Mouse (Mus musculus): Measurements from ENCODE around the gene Slc12a3. TPM values are rescaled to one million over a fixed set of nuclear protein-coding genes. Genes with fewer than 3 reads are reported as not detected.

The Slc12a3 gene
- polyA plus RNA-seq, 1 experiment from 2014 or later, result 0.21 TPM

DNA sequence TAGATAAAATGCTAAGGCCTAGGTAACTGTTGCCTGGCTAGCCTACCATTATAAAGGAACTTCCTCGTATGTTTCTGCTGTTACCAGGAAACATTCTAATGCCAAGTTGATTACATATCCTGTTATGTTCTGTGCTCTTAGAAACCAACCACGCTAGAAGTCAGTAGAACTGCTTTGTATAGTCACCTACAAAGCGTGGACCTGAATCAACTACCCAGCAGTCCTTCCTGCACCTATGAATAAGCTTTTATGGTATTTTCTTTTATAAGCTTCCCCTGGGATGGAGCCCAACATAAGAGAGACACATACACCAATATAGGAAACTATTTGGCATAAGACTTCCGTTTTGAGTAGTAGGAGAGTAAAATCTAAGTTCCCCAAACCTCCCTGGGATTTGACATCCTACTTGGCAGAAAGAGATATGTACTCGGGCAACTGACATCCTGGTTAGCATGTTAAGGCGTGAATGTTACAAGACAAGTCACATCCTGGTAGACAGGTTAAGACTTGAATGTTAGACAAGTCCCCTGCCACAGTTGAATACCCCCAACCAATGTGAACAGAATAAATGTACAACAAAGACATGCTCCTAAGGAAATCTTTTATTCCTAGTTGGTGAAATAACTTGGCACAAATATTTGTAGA is 44.1 kb downstream of the Slc12a3 start:
- Histone ChIP-seq H3K4me3 (ENCODE audit: low read length) (no peak overlapping the region), H3K27me3 (replicated peaks; ENCODE audit: control insufficient read depth, insufficient read depth, low read length) (no peaks in the 10 kb centered on the region), H3K27ac (ENCODE audit: low read depth, low read length) (no peak overlapping the region), H3K4me2 (ENCODE audit: low read length) (no peak overlapping the region), H3K4me1 (ENCODE audit: control insufficient read depth, insufficient read depth, low read depth, low read length) (no peaks in the 10 kb centered on the region), H3K9me3 (ENCODE audit: control insufficient read depth, low read length) (no peaks in the 10 kb centered on the region), H3K36me3 (ENCODE audit: control insufficient read depth, insufficient read depth, low read length) (no peaks in the 10 kb centered on the region), H3K9ac (ENCODE audit: low read depth, low read length) (no peak overlapping the region)
- WGBS, result 85% methylated on average over 6 of the region's 6 CpGs
- no peak for ATAC-seq

DNA sequence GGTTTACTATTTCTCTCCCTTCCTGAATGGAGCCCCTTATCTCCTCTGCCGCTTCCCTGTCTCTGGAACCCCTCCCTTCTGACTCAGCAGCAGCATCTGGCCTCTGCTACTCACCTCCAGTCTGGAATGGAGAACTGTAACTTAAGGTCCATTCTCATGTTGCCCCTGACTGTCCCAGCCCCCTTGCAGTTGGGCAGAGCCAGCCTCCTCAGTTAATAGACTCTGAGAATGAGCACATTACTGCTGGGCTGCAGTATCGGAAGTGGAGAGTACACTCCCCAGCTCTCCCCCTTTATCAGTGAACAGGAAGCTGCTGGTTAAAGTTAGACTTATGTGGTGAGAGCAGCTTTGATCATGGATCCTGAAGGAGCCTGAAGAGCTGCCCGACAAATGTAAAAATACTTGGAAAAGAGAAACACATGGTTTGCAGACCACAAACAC is 46.6 kb downstream of the Slc12a3 start:
- H3K4me3 ChIP-seq (ENCODE audit: low read length), result no peak overlapping the region
- no peak for ATAC-seq
- H3K27ac ChIP-seq (ENCODE audit: low read depth, low read length), result no peak overlapping the region
- no peak overlapping the region for H3K4me2 ChIP-seq (ENCODE audit: low read length)
- no peaks in the 10 kb centered on the region for H3K36me3 ChIP-seq (ENCODE audit: control insufficient read depth, insufficient read depth, low read length)
- no peaks in the 10 kb centered on the region for H3K27me3 ChIP-seq (replicated peaks; ENCODE audit: control insufficient read depth, insufficient read depth, low read length)
- no peaks in the 10 kb centered on the region for H3K9me3 ChIP-seq (ENCODE audit: control insufficient read depth, low read length)
- no peaks in the 10 kb centered on the region for H3K4me1 ChIP-seq (ENCODE audit: control insufficient read depth, insufficient read depth, low read depth, low read length)
- H3K9ac ChIP-seq (ENCODE audit: low read depth, low read length), result no peak overlapping the region
- 74% methylated on average over 3 of the region's 3 CpGs for WGBS

DNA sequence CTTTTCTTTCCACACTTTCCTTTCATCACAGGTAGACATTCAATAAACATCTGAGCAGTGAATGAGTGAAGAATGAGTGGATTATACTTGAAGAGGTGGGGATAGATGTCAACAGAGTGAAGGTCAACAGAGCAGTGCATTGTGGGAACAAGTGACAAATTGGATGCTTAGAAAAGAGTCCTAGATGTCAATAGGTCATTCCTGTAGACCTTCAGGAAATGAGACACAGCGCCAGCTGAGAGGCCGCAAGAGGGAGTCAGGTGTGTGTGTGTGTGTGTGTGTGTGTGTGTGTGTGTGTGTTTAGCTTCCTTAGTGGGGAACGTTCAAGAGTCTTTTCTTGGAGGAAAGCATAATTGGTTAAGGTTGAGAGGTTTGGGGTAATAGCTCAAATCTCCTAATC is 47.2 kb downstream of the Slc12a3 start:
- Histone ChIP-seq H3K4me2 (ENCODE audit: low read length) (no peak overlapping the region), H3K27ac (ENCODE audit: low read depth, low read length) (no peak overlapping the region), H3K36me3 (ENCODE audit: control insufficient read depth, insufficient read depth, low read length) (no peaks in the 10 kb centered on the region), H3K4me1 (ENCODE audit: control insufficient read depth, insufficient read depth, low read depth, low read length) (no peaks in the 10 kb centered on the region), H3K9me3 (ENCODE audit: control insufficient read depth, low read length) (no peaks in the 10 kb centered on the region), H3K4me3 (ENCODE audit: low read length) (no peak overlapping the region), H3K27me3 (replicated peaks; ENCODE audit: control insufficient read depth, insufficient read depth, low read length) (no peaks in the 10 kb centered on the region), H3K9ac (ENCODE audit: low read depth, low read length) (no peak overlapping the region)
- WGBS, result 83% methylated on average over 3 of the region's 3 CpGs
- no peak for ATAC-seq

DNA sequence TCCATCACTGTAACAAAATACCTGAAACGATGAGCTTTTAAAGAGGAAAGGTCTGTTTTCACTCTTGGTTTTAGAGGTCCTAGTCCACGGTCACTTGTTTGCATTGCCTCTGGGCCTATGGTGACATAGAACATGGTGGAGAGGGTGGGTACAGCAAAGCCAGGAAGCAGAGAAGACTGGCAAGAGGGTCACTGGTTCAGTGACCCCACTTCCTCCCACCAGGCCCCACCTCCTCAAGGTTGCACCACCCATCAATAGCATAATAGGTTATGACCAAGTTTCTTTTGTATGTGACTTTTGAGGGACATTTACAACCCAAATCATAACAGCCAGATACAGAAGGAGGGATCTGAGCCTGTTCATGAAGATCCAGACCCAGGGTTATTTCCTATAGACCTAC is 47.6 kb downstream of the Slc12a3 start:
- Histone ChIP-seq H3K4me2 (ENCODE audit: low read length) (no peak overlapping the region), H3K4me3 (ENCODE audit: low read length) (no peak overlapping the region), H3K27ac (ENCODE audit: low read depth, low read length) (no peak overlapping the region), H3K9me3 (ENCODE audit: control insufficient read depth, low read length) (no peaks in the 10 kb centered on the region), H3K36me3 (ENCODE audit: control insufficient read depth, insufficient read depth, low read length) (no peaks in the 10 kb centered on the region), H3K9ac (ENCODE audit: low read depth, low read length) (no peak overlapping the region), H3K27me3 (replicated peaks; ENCODE audit: control insufficient read depth, insufficient read depth, low read length) (no peaks in the 10 kb centered on the region), H3K4me1 (ENCODE audit: control insufficient read depth, insufficient read depth, low read depth, low read length) (no peaks in the 10 kb centered on the region)
- WGBS, result 92% methylated on average over 2 of the region's 2 CpGs
- ATAC-seq, result no peak

DNA sequence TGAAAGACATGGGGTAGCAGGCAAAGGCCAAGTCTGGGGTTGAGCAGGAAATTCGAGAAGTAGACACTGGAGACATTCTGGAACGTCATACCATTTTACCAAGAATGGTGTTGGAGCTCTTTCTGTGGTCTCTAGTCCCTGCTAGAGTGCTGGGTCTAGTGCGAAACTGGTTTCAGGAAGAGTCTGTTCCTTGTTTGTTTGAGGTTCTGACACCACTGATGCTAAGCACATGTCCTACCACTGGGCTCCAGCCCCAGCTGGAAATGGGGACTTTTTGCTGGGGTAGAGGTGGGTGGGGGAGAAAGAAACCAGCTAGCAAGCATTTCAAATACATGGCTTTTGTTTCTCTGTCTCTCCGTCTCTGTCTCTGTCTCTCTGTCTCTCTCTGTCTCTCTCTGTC is 48.0 kb downstream of the Slc12a3 start:
- no peaks in the 10 kb centered on the region for H3K36me3 ChIP-seq (ENCODE audit: control insufficient read depth, insufficient read depth, low read length)
- WGBS, result 84% methylated on average over 4 of the region's 4 CpGs
- H3K9me3 ChIP-seq (ENCODE audit: control insufficient read depth, low read length), result no peaks in the 10 kb centered on the region
- H3K4me2 ChIP-seq (ENCODE audit: low read length), result no peak overlapping the region
- H3K4me3 ChIP-seq (ENCODE audit: low read length), result no peak overlapping the region
- no peak for ATAC-seq
- no peak overlapping the region for H3K9ac ChIP-seq (ENCODE audit: low read depth, low read length)
- no peaks in the 10 kb centered on the region for H3K27me3 ChIP-seq (replicated peaks; ENCODE audit: control insufficient read depth, insufficient read depth, low read length)
- H3K27ac ChIP-seq (ENCODE audit: low read depth, low read length), result no peak overlapping the region
- no peaks in the 10 kb centered on the region for H3K4me1 ChIP-seq (ENCODE audit: control insufficient read depth, insufficient read depth, low read depth, low read length)

DNA sequence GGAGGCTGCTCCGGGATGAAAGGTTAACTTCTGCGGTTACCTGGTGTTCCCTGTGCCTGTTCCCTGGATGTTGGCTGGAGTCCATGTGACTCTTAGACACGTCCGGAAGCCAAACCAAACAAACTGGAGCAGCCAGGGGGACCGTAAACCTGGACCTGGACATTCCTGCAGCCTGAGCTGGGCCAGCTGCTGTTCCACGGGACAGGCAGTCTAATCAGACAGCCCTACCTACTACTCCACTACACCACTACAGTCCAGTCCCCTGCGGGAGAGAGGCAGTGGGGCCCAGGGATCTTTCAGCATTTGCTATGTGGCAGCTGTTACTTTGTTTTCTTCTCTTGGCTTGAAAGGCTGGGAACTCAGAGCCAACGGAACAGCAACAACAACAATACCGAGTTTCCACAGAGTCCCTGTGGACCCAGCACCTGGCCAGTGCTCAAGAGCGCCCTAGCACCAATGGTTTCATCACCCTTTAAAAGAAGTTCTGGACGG is 48.8 kb downstream of the Slc12a3 start:
- Histone ChIP-seq H3K9ac (ENCODE audit: low read depth, low read length) (no peak overlapping the region), H3K27ac (ENCODE audit: low read depth, low read length) (no peak overlapping the region), H3K27me3 (replicated peaks; ENCODE audit: control insufficient read depth, insufficient read depth, low read length) (no peaks in the 10 kb centered on the region), H3K4me2 (ENCODE audit: low read length) (no peak overlapping the region), H3K9me3 (ENCODE audit: control insufficient read depth, low read length) (no peaks in the 10 kb centered on the region), H3K4me1 (ENCODE audit: control insufficient read depth, insufficient read depth, low read depth, low read length) (no peaks in the 10 kb centered on the region), H3K36me3 (ENCODE audit: control insufficient read depth, insufficient read depth, low read length) (no peaks in the 10 kb centered on the region), H3K4me3 (ENCODE audit: low read length) (no peak overlapping the region)
- WGBS, result 62% methylated on average over 11 of the region's 11 CpGs
- ATAC-seq, result 0 out of 2 replicates have a peak, but pooled peaks have one; percentile 20

DNA sequence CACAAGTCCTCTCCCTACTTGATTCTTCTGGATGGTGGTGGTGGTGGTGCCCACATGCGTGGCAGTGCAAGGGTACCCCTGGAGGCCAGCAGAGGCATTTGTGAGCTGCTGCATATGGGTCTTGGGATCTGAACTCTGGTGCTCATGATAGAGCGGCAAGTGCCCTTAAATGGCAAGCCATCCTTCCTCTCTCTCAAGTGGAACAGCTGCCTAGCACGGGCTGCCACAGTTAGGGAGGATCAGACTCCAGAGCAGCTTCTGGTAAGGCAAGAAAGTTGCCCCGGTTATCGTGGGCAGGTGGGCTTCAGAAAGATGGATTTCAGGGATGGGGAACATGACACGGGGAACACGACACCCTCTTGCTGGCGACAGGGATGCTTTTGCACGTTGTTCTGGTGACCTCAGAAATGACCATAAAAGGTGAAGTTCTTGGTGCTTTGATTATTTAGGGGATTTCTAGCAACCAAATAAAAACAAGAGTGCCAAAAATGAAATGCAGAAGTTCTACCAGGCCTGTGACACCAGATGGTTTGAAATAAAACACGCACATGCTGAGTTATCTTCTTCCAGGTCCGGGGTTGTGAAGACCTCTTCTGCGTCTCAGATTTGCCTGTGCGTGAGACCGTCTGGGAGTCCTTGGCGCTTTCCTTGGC is 49.9 kb downstream of the Slc12a3 start:
- ATAC-seq, result no peak
- no peaks in the 10 kb centered on the region for H3K27me3 ChIP-seq (replicated peaks; ENCODE audit: control insufficient read depth, insufficient read depth, low read length)
- WGBS, result 89% methylated on average over 15 of the region's 15 CpGs

DNA sequence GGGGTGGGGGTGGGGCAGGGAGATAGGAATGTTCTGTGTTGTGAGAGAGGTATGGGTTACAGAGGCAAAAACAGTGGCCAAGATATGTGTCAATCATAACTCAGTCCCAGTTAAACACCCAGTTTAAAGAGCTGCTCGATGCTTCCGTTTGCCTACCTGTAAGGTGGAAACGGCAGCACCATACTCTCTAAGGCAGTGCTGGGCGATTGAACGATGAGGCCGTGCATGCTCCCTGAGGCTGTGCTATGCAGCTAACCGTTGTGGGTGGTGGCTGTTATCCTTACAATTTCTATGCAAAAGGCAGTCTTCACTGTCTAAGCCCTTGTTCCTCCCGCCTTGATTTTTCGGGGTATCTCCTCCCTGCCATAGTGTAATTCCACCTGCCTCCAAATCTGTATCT is 50.7 kb downstream of the Slc12a3 start:
- Histone ChIP-seq H3K27me3 (replicated peaks; ENCODE audit: control insufficient read depth, insufficient read depth, low read length) (no peaks in the 10 kb centered on the region), H3K4me3 (ENCODE audit: low read length) (no peak overlapping the region), H3K9me3 (ENCODE audit: control insufficient read depth, low read length) (no peaks in the 10 kb centered on the region), H3K4me1 (ENCODE audit: control insufficient read depth, insufficient read depth, low read depth, low read length) (no peaks in the 10 kb centered on the region), H3K9ac (ENCODE audit: low read depth, low read length) (no peak overlapping the region), H3K4me2 (ENCODE audit: low read length) (no peak overlapping the region), H3K27ac (ENCODE audit: low read depth, low read length) (no peak overlapping the region), H3K36me3 (ENCODE audit: control insufficient read depth, insufficient read depth, low read length) (no peaks in the 10 kb centered on the region)
- ATAC-seq, result no peak
- 95% methylated on average over 9 of the region's 9 CpGs for WGBS

More for the DNA sequence above, 49.9 kb downstream of the Slc12a3 start:
- Histone ChIP-seq H3K4me3 (ENCODE audit: low read length) (no peak overlapping the region), H3K9me3 (ENCODE audit: control insufficient read depth, low read length) (no peaks in the 10 kb centered on the region), H3K27ac (ENCODE audit: low read depth, low read length) (no peak overlapping the region), H3K4me2 (ENCODE audit: low read length) (no peak overlapping the region), H3K36me3 (ENCODE audit: control insufficient read depth, insufficient read depth, low read length) (no peaks in the 10 kb centered on the region), H3K4me1 (ENCODE audit: control insufficient read depth, insufficient read depth, low read depth, low read length) (no peaks in the 10 kb centered on the region), H3K9ac (ENCODE audit: low read depth, low read length) (no peak overlapping the region)

DNA sequence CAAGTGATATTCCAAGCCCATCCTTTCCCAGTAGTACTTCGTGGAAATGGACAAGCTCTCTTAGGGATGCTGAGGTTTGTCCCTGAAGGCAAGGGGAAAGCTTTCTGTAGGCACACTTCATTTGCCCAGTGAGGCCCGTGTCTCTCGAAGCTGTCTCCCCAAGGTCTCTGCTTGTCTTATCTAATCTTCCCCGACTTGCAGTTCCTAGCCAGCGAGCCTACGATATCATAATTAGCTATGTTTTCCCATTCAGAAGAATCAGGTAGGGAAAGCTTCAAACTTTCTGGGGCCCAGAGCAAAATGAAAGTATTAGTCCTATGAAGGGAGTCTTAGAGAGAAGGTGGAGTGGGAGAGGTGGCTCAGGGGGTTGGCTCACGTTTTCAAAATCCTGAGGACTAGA is 55.2 kb downstream of the Slc12a3 start:
- Histone ChIP-seq H3K9me3 (ENCODE audit: control insufficient read depth, low read length) (no peaks in the 10 kb centered on the region), H3K27ac (ENCODE audit: low read depth, low read length) (no peak overlapping the region), H3K9ac (ENCODE audit: low read depth, low read length) (no peak overlapping the region), H3K27me3 (replicated peaks; ENCODE audit: control insufficient read depth, insufficient read depth, low read length) (no peaks in the 10 kb centered on the region), H3K4me3 (ENCODE audit: low read length) (no peak overlapping the region), H3K36me3 (ENCODE audit: control insufficient read depth, insufficient read depth, low read length) (no peaks in the 10 kb centered on the region), H3K4me2 (ENCODE audit: low read length) (no peak overlapping the region), H3K4me1 (ENCODE audit: control insufficient read depth, insufficient read depth, low read depth, low read length) (peaks cover 12% of the 10 kb centered on the region)
- no peak for ATAC-seq
- 89% methylated on average over 7 of the region's 7 CpGs for WGBS

Measured in hindbrain, embryonic 16.5 days (tissue).